Comparison of ENCODE assay signal across 18 mouse cellular contexts in the genomic region with DNA sequence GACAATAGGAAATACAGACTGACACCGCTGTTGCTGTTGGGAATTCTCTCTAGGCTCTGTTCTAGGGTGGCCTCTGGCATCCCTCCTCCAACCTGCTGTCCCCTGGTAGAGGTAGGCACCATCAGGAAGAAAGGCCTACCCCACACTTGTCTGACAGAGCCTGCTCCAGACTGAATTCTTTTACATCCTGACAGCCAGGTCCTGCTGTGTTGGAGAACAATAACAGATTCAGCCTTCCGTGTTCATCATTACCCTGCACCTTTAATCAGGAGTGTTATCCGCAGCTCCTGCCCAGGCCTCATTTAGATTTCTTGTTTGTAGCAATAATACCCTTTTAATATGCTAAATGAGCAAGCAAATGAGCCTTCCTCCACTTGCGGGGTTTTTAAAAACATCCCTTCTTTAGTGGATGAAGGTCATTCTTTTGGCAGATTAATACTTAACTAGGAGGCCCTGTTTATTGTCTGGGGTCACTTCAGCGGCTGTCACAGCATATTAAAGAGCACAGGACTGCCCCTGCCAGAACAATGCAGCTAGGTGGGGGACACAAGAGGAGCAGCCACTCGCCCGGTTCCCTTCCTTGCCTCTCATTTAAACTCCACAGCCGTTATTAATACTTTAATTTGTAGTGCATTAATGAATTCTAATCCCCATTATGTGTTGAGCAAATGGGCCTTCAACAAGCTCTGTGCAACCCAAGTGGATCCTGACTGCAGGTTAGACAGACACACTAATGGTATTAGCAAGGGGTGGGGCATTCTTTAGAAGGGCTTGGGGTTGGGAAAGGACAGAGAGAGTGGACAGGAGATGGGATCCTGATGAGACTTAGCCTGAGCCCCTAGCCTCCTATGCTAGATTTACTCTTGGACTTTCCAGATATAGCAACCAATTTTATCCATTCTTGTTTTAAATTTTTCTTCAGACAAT. TPM values are rescaled to one million over a fixed set of nuclear protein-coding genes. Genes with fewer than 3 reads are reported as not detected.
DNase-seq lines count a peak whose midpoint lies in the region; ATAC-seq and TF ChIP-seq lines count a peak whose summit lies in the region.
"Had no signal": no experiment of that assay in that cellular context is flagged by ENCODE, and none has a peak within 500 bp of the region (broad histone marks: within the 10 kb centered on the region; RNA-seq: fewer than 3 reads in every experiment).

No protein-coding gene starts in this region.

- no peaks in the 10 kb centered on the region for H3K36me3 ChIP-seq in forebrain, embryonic 10.5 days (replicated peaks)
- H3K36me3 ChIP-seq in forebrain, embryonic 15.5 days = no peaks in the 10 kb centered on the region
- H3K36me3 ChIP-seq in midbrain, embryonic 11.5 days (ENCODE audit: control insufficient read depth, insufficient read depth, low read length) = no peaks in the 10 kb centered on the region
- no peaks in the 10 kb centered on the region for H3K36me3 ChIP-seq in midbrain, postnatal 0 days (ENCODE audit: insufficient read depth, low read length)
- H3K36me3 ChIP-seq in hindbrain, embryonic 14.5 days (replicated peaks; ENCODE audit: control insufficient read depth, insufficient read depth) = no peaks in the 10 kb centered on the region
- H3K36me3 ChIP-seq: limb, embryonic 10.5 days had no signal

- H3K27me3 ChIP-seq in forebrain, embryonic 10.5 days (ENCODE audit: poor library complexity, severe bottlenecking) = peaks cover 100% of the 10 kb centered on the region
- H3K27me3 ChIP-seq in forebrain, embryonic 15.5 days = peaks cover 35% of the 10 kb centered on the region
- H3K27me3 ChIP-seq in midbrain, embryonic 11.5 days (ENCODE audit: control insufficient read depth, insufficient read depth, low read length) = peaks cover 11% of the 10 kb centered on the region
- H3K27me3 ChIP-seq in midbrain, postnatal 0 days (ENCODE audit: insufficient read depth, low read length) = no peaks in the 10 kb centered on the region
- no peaks in the 10 kb centered on the region for H3K27me3 ChIP-seq in hindbrain, embryonic 14.5 days (ENCODE audit: control insufficient read depth, insufficient read depth, low read length)
- H3K27me3 ChIP-seq in cerebellum, adult 2 months (ENCODE audit: control insufficient read depth, insufficient read depth, low read length) = no peaks in the 10 kb centered on the region

- no peak for ATAC-seq in forebrain, embryonic 15.5 days (replicated peaks)
- no peak for ATAC-seq in midbrain, embryonic 11.5 days (ENCODE audit: low FRiP score)
- ATAC-seq in midbrain, postnatal 0 days (ENCODE audit: low FRiP score) = no peak
- no peak; the same call in 1 of the 2 replicates for ATAC-seq in hindbrain, embryonic 14.5 days (ENCODE audit: low FRiP score)

- H3K9me3 ChIP-seq in forebrain, embryonic 10.5 days = no peaks in the 10 kb centered on the region
- no peaks in the 10 kb centered on the region for H3K9me3 ChIP-seq in forebrain, embryonic 15.5 days
- no peaks in the 10 kb centered on the region for H3K9me3 ChIP-seq in midbrain, embryonic 11.5 days (ENCODE audit: control insufficient read depth, low read length)
- no peaks in the 10 kb centered on the region for H3K9me3 ChIP-seq in midbrain, postnatal 0 days (ENCODE audit: low read length)
- no peaks in the 10 kb centered on the region for H3K9me3 ChIP-seq in hindbrain, embryonic 14.5 days (ENCODE audit: control insufficient read depth, low read length)
- H3K9me3 ChIP-seq: limb, embryonic 10.5 days had no signal

- TF ChIP-seq CTCF in midbrain, postnatal 0 days (IDR thresholded peaks at IDR 0.05) = no peak
- TF ChIP-seq CTCF in cerebellum, adult 2 months (IDR thresholded peaks at IDR 0.05; ENCODE audit: borderline replicate concordance, insufficient read depth, low read depth, low read length) = no peak

- no peak overlapping the region for H3K4me3 ChIP-seq in forebrain, embryonic 10.5 days
- H3K4me3 ChIP-seq in forebrain, embryonic 15.5 days = no peak overlapping the region
- no peak overlapping the region for H3K4me3 ChIP-seq in midbrain, embryonic 11.5 days (ENCODE audit: low read depth, low read length)
- H3K4me3 ChIP-seq in midbrain, postnatal 0 days (ENCODE audit: low read depth, low read length) = no peak overlapping the region
- no peak overlapping the region for H3K4me3 ChIP-seq in hindbrain, embryonic 14.5 days (replicated peaks; ENCODE audit: low read length)
- H3K4me3 ChIP-seq in cerebellum, adult 2 months (replicated peaks; ENCODE audit: insufficient read depth, low read depth, low read length) = no peak overlapping the region
- H3K4me3 ChIP-seq: limb, embryonic 10.5 days had no signal

- 9% methylated on average over 8 of the region's 8 CpGs for WGBS in forebrain, embryonic 10.5 days
- 4% methylated on average over 8 of the region's 8 CpGs for WGBS in forebrain, embryonic 15.5 days
- WGBS in midbrain, embryonic 11.5 days = 11% methylated on average over 8 of the region's 8 CpGs
- 18% methylated on average over 8 of the region's 8 CpGs for WGBS in midbrain, postnatal 0 days
- WGBS in hindbrain, embryonic 14.5 days = 6% methylated on average over 8 of the region's 8 CpGs
- WGBS in cerebellum, adult 2 months = 74% methylated on average over 8 of the region's 8 CpGs

- peak; percentile 55 for DNase-seq in forebrain, embryonic 10.5 days (ENCODE audit: extremely low spot score, low spot score)
- peak; percentile 86 for DNase-seq in midbrain, embryonic 11.5 days (ENCODE audit: low spot score, missing footprints)
- DNase-seq in midbrain, postnatal 0 days (ENCODE audit: low spot score) = no peak
- DNase-seq in hindbrain, embryonic 14.5 days (ENCODE audit: low spot score) = no peak
- DNase-seq in right cerebral cortex, adult 18-20 months = no peak
- DNase-seq in cerebellum, adult 11-12 months = no peak
- DNase-seq in cerebellum, adult 2 months = no peak
- DNase-seq: adrenal gland, adult 2 months; cerebellum, adult 11 months; gastrocnemius, postnatal 14 days; kidney, adult 8-10 months; layer of hippocampus, postnatal 36 days; lung, adult 2 months; lung, postnatal 36 days; thymus, postnatal 14 days had no signal

- TF ChIP-seq POLR2A in cerebellum, adult 2 months (IDR thresholded peaks at IDR 0.05; ENCODE audit: borderline replicate concordance, insufficient read depth, low read length) = no peak

- H3K9ac ChIP-seq in forebrain, embryonic 15.5 days (replicated peaks) = no peak overlapping the region
- no peak overlapping the region for H3K9ac ChIP-seq in midbrain, embryonic 11.5 days (ENCODE audit: low read length)
- no peak overlapping the region for H3K9ac ChIP-seq in midbrain, postnatal 0 days (replicated peaks; ENCODE audit: low read length, poor library complexity, severe bottlenecking)
- no peak overlapping the region for H3K9ac ChIP-seq in hindbrain, embryonic 14.5 days

- H3K27ac ChIP-seq in forebrain, embryonic 10.5 days = no peak overlapping the region
- H3K27ac ChIP-seq in forebrain, embryonic 15.5 days (replicated peaks) = no peak overlapping the region
- no peak overlapping the region for H3K27ac ChIP-seq in midbrain, embryonic 11.5 days (ENCODE audit: low read depth, low read length)
- no peak overlapping the region for H3K27ac ChIP-seq in midbrain, postnatal 0 days (ENCODE audit: low read depth, low read length)
- H3K27ac ChIP-seq in hindbrain, embryonic 14.5 days = peak overlapping the region; percentile 33; the same call in 1 of the 2 replicates
- H3K27ac ChIP-seq in cerebellum, adult 2 months (ENCODE audit: insufficient read depth, low read length) = no peak overlapping the region
- H3K27ac ChIP-seq: limb, embryonic 10.5 days had no signal

- no peak overlapping the region for H3K4me2 ChIP-seq in forebrain, embryonic 15.5 days (replicated peaks)
- H3K4me2 ChIP-seq in midbrain, embryonic 11.5 days = no peak overlapping the region
- no peak overlapping the region for H3K4me2 ChIP-seq in midbrain, postnatal 0 days (ENCODE audit: low read depth, low read length, poor library complexity, severe bottlenecking)
- no peak overlapping the region for H3K4me2 ChIP-seq in hindbrain, embryonic 14.5 days (replicated peaks)
- H3K4me2 ChIP-seq: liver, embryonic 11.5 days had no signal

- peaks cover 18% of the 10 kb centered on the region for H3K4me1 ChIP-seq in forebrain, embryonic 10.5 days
- peaks cover 9% of the 10 kb centered on the region for H3K4me1 ChIP-seq in forebrain, embryonic 15.5 days
- peaks cover 10% of the 10 kb centered on the region for H3K4me1 ChIP-seq in midbrain, embryonic 11.5 days (ENCODE audit: control insufficient read depth, insufficient read depth, low read length)
- H3K4me1 ChIP-seq in midbrain, postnatal 0 days (ENCODE audit: insufficient read depth, low read length) = no peaks in the 10 kb centered on the region
- H3K4me1 ChIP-seq in hindbrain, embryonic 14.5 days (replicated peaks; ENCODE audit: control insufficient read depth, insufficient read depth, low read length) = no peaks in the 10 kb centered on the region
- no peaks in the 10 kb centered on the region for H3K4me1 ChIP-seq in cerebellum, adult 2 months (ENCODE audit: control insufficient read depth, insufficient read depth, low read length)

RNA-seq across cellular contexts. Expression of a gene that starts 21.1 kb away (rescaled TPM):
- 4.9 and 5.3 TPM in 2 replicates for polyA plus RNA-seq in forebrain, embryonic 10.5 days (2016; fragmentation: Nextera tagmentation; extraction: Ambion mirVana)
- polyA plus RNA-seq in forebrain, embryonic 15.5 days (2015; fragmentation: Nextera tagmentation; extraction: Ambion mirVana) = 6.0 and 7.1 TPM in 2 replicates
- 7.6 and 9.3 TPM in 2 replicates for polyA plus RNA-seq in midbrain, embryonic 11.5 days (2014; fragmentation: Nextera tagmentation; extraction: Ambion mirVana)
- 13.5 TPM in 2 replicates for total RNA-seq in midbrain, postnatal 0 days (2014; rRNA removed)
- polyA plus RNA-seq in midbrain, postnatal 0 days (2015; fragmentation: Nextera tagmentation; extraction: Ambion mirVana) = 7.7 and 8.9 TPM in 2 replicates
- 8.9 and 9.3 TPM in 2 replicates for polyA plus RNA-seq in hindbrain, embryonic 14.5 days (2014; fragmentation: Nextera tagmentation; extraction: Ambion mirVana)
- polyA plus RNA-seq in cerebellum, adult 2 months (2012; rRNA removed) = 7.6 TPM in 2 replicates

Comparison
In these comparisons a context has a peak if more than half of its experiments do, and no peak if none do; other contexts are left out.
1. DNase-seq: peak in forebrain, embryonic 10.5 days (single experiment) and midbrain, embryonic 11.5 days (single experiment); none in midbrain, postnatal 0 days (single experiment), hindbrain, embryonic 14.5 days (single experiment), right cerebral cortex, adult 18-20 months (single experiment), cerebellum, adult 11-12 months (single experiment) and cerebellum, adult 2 months (0 of 2).